Mouse (Mus musculus): Measurements from ENCODE around the gene 4930564D02Rik.

DNA sequence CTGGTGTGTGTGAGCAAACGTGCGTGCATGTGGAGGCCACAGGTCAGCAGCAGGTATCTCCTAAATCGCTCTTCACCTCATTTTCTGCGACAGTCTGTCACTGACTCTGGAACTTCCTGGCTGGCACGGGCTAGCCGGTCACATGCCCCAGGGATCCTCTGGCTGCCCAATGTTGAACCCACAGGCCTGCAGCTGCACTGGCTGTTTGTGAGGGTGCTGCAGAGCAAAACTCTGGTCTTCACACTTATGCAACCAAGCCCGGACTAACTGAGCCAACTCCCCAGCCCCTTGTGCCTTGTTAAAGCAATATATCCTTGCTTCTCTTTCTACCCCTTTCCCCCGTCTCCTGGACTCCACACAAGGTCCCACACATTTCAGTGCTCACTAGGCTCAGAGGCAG, 19.0 kb upstream of the 4930564D02Rik start:
- TF ChIP-seq CTCF (IDR thresholded peaks at IDR 0.05; ENCODE audit: control insufficient read depth, insufficient read depth, low read length) (no peak), POLR2A (IDR thresholded peaks at IDR 0.05; ENCODE audit: borderline replicate concordance, control insufficient read depth, low read depth, low read length) (no peak)

Measured in bone marrow, adult 2 months (tissue).